Mouse (Mus musculus): ENCODE measurements around the gene Znhit6.

Znhit6 gene

GRCm38 (mm10) chr3:145605437-145606123 lies 29.6 kb downstream of the Znhit6 start:
- no peak for DNase-seq

- DNase-seq, result no peak
These were observed 32.3 kb downstream of the Znhit6 start for GRCm38 (mm10) chr3:145608320-145608719.

- DNase-seq, result no peak
These were observed 36.7 kb downstream of the Znhit6 start for GRCm38 (mm10) chr3:145612662-145613061.

GRCm38 (mm10) chr3:145613234-145613633 lies 37.2 kb downstream of the Znhit6 start:
- no peak for DNase-seq

GRCm38 (mm10) chr3:145614362-145615115 lies 38.5 kb downstream of the Znhit6 start:
- DNase-seq, result peak; percentile 64 to 76

DNA sequence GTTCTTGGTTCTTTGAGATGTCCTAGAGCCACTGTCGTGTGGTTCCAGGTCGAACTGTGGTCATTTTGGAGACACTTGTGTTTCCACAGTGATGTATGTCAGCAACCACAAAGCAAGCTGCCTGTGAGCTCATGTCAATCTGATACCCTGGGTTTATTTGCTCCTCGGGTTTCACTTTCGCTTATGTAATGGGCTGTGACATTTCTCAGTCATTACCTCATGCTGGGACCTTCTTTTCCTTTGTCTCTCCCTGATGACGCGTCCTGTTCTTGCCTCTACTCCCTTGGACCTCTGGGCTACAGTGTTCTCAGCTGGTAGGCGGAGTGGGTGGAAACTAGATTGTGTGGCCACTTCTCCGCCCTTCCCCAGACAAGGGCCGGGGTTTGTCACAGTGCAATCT lies 42.3 kb downstream of the Znhit6 start:
- DNase-seq, result peak in 1 of 2 experiments; percentile 45

DNA sequence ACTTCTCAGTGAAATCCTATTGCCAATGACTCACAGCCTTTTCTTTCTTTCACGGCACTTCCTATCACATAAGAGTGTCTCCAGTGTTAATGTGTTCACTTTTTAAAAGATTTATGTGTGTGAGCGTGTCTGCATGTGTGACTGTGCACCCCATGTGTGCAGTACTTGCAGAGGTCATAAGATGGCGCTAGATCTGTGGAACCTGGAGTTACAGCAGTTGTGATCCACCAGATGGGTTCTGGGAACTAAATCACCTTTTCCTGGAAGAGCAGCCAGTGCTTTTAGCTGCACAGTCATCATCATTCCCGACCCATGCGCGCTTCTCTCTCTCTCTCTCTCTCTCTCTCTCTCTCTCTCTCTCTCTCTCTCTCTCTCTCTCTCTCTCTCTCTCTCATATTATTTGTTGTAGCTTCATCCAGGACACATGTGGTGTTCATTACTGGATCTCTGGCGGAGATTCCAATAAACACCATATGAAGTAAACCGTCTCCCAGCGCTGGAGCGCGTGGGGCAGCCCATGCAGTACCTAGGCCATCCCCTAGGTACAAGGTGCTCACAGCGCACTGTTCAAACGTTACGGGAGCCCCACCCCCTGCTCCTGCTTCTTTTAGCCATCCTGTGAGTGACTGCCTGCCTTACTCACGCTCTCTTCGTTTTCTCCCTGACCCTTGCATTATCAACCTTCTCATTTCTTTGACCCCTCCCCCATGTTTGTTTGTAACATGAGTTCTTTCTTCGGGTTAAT lies 43.8 kb downstream of the Znhit6 start:
- no peak for DNase-seq

- DNase-seq, result no peak
These were observed 45.2 kb downstream of the Znhit6 start for GRCm38 (mm10) chr3:145621209-145621608.

- DNase-seq, result no peak
These were observed 47.0 kb downstream of the Znhit6 start for GRCm38 (mm10) chr3:145623047-145623446.

GRCm38 (mm10) chr3:145624786-145625185 lies 48.8 kb downstream of the Znhit6 start:
- DNase-seq, result no peak

DNA sequence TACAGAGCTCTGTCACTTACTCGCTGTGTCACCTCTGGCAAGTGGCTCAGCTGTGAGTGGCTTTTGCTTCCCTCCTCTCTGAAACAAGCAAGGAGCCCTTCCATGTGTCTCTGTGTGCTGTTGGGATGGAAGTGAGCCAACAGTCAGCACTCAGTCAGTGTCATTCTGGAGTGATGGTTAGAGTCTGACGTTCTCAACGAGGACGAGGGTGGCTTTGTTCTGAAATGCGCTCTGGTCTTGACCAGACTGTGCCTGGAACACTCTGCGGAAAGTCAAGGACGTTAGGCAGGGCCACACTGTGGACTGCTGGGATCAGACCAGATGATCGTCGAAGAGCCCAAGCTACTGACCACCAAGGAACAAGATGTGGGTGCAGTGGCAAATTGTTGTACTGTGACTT lies 49.5 kb downstream of the Znhit6 start:
- no peak for DNase-seq

DNA sequence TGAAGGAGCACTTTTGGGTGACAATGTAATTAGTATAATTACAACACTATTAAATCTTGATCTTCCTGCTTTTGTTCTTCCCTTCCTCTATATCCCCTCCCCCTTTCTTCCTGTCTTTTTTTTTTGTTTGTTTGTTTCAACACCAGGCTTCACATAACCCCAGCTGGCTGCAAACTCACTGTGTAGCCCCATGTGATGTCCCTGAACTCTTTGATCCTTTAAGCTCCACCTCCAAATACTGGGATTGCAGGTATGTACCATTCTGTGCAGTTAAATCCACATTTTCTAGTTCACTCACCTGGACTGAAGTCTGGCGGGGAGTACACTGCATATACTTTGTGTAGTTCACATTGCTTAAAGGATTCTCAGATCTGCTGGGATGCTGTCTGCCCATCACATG lies 50.1 kb downstream of the Znhit6 start:
- no peak for DNase-seq

DNA sequence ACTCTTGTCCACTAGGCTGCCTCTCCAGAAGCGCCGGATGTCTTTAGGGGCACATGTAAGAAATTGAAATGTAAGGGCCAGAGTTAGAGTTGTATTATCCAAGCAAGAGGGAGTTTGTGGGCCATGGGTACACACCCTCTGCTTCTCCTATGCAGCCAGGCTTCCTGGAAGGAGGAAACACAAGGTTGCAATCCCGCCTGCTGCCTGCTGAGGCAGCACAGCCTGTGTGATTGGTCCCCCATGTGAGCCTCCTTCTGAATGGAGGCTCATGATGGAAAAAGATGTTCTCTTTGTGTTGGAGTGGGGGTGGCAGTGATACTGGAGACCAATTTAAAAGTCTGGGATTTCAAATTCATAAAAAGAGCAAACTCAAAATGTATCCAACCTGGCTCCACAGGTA lies 51.8 kb downstream of the Znhit6 start:
- peak; percentile 28 to 44 for DNase-seq

DNA sequence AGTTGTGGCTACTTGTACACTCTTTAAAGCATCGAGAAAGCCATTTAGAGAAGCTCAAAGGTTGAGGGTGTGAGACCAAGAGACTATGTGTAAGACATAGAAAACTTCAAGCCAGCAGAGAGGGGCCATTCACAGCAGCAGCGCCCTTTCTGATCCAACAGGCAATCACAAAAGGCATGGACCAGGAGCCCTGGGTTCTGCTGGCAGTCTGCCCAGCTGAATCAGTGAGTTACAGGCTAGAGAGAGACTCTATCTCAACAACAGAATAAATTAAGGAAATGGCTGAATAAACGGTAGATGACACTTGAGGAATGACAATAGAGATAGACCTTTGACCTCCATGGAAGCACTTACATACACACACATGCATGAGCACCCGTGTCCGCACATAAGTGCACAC lies 52.6 kb downstream of the Znhit6 start:
- peak; percentile 23 to 32 for DNase-seq

DNA sequence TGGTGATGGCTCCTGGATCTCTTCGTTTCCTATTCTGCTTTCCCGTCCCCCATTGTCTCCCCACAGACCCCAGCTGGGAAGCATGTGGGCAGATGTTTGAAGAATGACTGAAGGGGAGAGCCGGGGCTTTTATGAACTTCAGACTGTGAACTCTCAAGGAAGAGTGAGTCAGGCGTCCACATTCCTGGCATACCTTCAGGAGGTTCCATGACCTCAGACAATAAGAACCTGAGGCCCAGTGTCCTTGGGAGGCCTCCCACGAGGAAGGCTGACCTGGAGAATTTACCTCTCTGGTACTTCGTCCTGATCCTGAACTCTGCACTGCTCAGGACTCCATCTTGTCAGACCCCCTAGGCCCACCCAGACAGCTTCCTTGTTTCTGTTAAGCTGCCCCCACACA lies 56.9 kb downstream of the Znhit6 start:
- peak in 1 of 2 experiments; percentile 17 for DNase-seq

- no peak for DNase-seq
These were observed 58.2 kb downstream of the Znhit6 start for GRCm38 (mm10) chr3:145634002-145634710.

DNA sequence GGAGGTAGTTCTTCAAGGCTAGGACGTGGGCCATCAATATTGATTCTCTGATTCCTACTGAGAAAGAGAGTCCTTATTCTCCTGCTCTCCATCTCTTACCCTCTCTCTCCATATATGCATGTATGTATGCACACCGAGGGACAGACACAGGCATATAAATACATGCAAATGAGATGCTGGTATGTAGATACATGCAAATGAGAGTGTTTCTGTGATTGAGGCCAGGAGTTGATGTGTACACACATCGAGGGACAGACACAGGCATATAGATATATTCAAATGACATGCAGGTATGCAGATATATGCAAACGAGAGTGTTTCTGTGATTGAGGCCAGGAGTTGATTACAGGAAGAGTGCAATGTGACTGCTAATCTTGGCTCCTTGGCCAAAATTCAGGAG lies 64.2 kb downstream of the Znhit6 start:
- DNase-seq, result no peak

DNA sequence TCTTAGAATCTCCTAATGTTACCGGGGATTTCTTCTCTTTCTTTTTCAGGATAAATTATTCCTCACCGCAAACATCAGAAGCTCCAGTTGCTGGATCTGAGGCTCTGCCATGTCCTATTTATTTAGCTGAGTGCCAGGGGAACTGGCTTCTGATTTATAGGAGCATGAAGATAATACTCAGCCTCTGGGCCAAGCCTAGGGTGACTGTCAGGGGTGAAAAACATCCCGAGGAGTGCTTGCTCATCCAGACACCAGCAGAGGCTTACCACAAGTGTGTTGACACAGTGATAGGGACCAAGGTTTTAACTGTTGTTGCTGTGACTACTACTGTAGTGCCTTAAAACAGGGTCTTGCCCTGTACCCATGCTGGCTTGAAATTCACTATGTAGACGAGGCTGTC lies 64.6 kb downstream of the Znhit6 start:
- no peak for DNase-seq

- DNase-seq, result no peak
These were observed 65.2 kb downstream of the Znhit6 start for GRCm38 (mm10) chr3:145641036-145641685.

GRCm38 (mm10) chr3:145641878-145642277 lies 65.9 kb downstream of the Znhit6 start:
- DNase-seq, result no peak

GRCm38 (mm10) chr3:145642861-145643260 lies 66.9 kb downstream of the Znhit6 start:
- no peak for DNase-seq

DNA sequence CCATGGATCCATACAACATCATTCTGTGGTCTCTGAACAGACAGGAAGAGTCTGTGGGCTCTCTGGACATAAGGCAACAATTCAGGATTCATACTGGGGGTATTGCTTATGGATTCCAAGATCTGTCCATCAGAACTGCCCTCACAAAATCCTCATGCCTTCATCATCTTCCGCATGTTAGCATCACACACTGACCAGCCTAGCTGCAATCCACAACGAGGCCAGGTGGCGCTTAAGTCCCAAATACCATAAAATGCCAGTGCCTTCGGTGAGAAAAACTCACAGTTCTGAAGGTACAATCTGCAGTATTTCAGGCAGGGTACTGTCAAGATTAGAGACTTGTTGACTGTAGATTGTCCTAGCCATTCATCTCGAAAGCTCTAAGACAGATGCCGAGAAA lies 69.5 kb downstream of the Znhit6 start:
- DNase-seq, result no peak

DNA sequence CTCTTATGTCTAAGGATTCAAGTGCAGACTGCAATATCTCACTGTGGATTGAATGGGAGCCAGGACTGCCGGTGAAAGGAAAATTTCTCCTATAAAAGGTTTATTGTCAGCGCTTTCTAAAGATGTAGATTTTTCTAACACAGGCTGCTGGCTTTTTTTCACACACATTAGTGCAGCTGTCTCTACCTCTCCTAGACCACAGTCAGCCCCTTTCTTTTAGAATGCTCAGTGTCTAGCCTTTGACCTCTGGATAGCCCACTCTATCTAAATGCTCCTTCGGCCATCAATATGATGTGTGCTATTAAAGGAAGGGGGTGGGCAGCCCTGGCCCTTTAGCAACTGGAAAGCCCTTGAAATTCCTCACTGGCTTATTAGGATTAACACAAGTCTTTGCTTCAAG lies 70.0 kb downstream of the Znhit6 start:
- no peak for DNase-seq

Measured in lung, adult 18-20 months (tissue).